Mouse (Mus musculus): ENCODE results near the gene Zbtb32. TPM values are rescaled to one million over a fixed set of nuclear protein-coding genes. Genes with fewer than 3 reads are reported as not detected.

Zbtb32 gene
- polyA plus RNA-seq, 1 experiment from 2014 or later: 0.36 TPM

DNA sequence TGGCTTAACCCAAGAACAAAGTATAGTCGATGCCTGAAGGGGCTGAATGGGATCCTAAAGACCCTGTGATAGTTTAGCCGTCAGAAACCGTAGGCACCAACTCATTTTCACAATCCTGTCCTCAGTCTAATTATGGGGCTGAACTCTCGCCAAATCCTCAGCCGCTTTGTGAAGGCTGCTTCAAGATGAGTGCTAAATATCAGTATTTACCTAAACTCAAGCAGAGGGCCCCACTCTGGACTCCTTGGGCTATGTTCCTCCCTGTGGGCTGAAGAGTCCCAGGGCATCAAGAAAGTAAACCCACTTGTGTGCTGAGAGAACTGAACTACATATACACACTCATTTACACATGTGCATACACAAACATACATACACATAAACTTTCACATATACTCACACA lies 1.9 kb downstream of the Zbtb32 start:
- Histone ChIP-seq H3K4me2 (no peak overlapping the region), H3K9me3 (no peaks in the 10 kb centered on the region), H3K4me1 (peaks cover 13% of the 10 kb centered on the region), H3K9ac (no peak overlapping the region), H3K27me3 (replicated peaks) (no peaks in the 10 kb centered on the region), H3K4me3 (no peak overlapping the region), H3K27ac (no peak overlapping the region), H3K36me3 (replicated peaks) (no peaks in the 10 kb centered on the region)
- WGBS: 76% methylated on average over 5 of the region's 5 CpGs
- ATAC-seq (replicated peaks): no peak

DNA sequence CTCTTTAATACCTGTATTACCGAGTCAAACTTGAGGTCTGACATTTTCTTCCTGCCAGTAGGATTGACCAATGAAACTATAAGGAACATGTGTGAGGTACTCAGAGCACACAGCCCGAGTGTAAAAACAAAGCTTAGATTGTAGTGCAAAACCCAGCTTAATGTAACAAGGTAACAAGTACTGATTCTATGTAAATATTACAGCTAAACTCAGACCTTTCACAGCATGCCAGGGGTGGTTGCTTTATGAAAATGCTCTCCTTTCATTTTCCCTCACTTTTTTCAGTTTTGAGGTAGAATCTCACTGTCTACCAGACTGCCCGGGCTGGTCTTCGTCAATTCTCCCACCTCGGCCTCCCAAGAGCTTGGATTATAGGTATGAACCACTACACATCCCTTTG lies 2.6 kb downstream of the Zbtb32 start:
- 81% methylated on average over 5 of the region's 5 CpGs for WGBS
- no peak overlapping the region for H3K9ac ChIP-seq
- no peaks in the 10 kb centered on the region for H3K27me3 ChIP-seq (replicated peaks)

DNA sequence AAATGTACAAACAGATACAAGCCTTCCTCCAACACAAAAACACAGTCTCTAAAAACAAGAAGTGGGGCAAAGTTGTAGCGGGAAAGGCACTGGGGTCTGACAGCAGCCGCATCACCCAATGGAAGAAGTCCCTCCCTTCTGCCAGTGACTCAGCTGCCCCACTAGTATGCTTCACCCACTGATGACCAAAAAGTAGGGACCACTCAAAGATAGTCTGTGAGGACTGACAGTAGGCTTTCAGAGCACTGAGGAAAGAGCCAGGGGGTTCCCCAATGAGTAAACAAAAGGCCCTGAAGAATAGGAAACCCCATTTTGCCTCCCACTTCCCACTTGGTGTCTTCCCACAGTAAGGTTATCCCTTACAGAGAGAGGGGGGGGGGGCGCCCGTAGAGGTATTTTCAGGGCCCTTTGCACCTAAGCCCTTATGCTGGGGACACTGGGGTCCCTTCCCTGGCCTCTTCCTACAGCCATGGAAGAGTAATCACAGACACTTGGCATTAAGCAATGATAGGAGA lies 4.1 kb downstream of the Zbtb32 start:
- WGBS: 64% methylated on average over 4 of the region's 4 CpGs
- Histone ChIP-seq H3K36me3 (replicated peaks) (no peaks in the 10 kb centered on the region), H3K4me1 (peaks cover 5% of the 10 kb centered on the region), H3K4me2 (no peak overlapping the region), H3K9ac (no peak overlapping the region), H3K27ac (no peak overlapping the region), H3K9me3 (no peaks in the 10 kb centered on the region), H3K4me3 (no peak overlapping the region), H3K27me3 (replicated peaks) (no peaks in the 10 kb centered on the region)
- no peak for ATAC-seq (replicated peaks)

More for the DNA sequence above, 2.6 kb downstream of the Zbtb32 start:
- Histone ChIP-seq H3K36me3 (replicated peaks) (no peaks in the 10 kb centered on the region), H3K4me2 (no peak overlapping the region), H3K4me3 (no peak overlapping the region), H3K27ac (no peak overlapping the region), H3K4me1 (peaks cover 13% of the 10 kb centered on the region), H3K9me3 (no peaks in the 10 kb centered on the region)
- ATAC-seq (replicated peaks): no peak

DNA sequence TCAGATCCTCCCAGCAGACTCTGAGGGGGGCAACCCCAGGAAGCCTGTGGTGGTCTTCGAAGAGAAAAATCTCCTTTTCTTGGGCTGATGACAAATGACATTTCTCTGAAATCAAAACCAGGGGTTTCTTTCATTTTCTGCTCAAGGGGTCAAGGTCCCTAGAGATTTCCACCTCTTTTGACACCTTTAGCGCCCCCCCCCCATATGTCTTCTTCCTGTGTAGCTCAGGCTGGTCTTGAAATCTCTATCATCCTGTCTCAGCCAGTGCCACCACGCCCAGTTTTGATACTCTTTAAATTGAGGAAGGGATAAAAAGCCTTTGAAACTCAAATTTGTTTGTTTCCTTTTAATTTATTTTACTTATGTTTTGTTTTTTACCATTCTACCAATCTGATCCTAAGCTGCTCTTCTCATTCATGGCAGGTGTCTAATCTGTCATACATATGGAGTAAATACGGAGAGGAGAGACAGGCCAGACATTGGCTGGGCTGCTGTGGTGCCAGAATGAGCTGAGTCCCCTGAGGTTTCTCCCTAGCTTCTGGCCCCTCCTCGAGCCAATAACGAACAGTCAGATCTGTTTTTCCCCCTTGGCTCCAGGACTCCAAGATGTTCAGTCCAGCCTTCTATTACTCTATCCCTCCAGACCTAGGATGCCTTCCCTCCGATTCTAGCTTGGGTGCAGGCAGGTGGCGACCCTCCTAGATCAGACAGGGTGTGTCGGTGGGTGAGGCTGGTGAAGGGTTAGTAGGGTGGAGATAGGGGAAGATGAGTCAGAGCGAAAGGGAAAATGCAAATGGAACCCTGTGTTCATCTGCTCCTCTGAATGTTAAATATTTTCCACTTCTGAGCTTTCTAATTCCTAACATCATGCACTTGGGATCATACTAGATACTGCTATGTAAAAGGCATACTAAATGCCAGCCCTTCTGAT lies 4.9 kb downstream of the Zbtb32 start:
- 64% methylated on average over 10 of the region's 10 CpGs for WGBS
- Histone ChIP-seq H3K4me1 (peaks cover 6% of the 10 kb centered on the region), H3K36me3 (replicated peaks) (no peaks in the 10 kb centered on the region), H3K27ac (no peak overlapping the region), H3K9ac (no peak overlapping the region), H3K4me3 (no peak overlapping the region), H3K27me3 (replicated peaks) (no peaks in the 10 kb centered on the region), H3K9me3 (no peaks in the 10 kb centered on the region), H3K4me2 (no peak overlapping the region)
- ATAC-seq (replicated peaks): no peak

DNA sequence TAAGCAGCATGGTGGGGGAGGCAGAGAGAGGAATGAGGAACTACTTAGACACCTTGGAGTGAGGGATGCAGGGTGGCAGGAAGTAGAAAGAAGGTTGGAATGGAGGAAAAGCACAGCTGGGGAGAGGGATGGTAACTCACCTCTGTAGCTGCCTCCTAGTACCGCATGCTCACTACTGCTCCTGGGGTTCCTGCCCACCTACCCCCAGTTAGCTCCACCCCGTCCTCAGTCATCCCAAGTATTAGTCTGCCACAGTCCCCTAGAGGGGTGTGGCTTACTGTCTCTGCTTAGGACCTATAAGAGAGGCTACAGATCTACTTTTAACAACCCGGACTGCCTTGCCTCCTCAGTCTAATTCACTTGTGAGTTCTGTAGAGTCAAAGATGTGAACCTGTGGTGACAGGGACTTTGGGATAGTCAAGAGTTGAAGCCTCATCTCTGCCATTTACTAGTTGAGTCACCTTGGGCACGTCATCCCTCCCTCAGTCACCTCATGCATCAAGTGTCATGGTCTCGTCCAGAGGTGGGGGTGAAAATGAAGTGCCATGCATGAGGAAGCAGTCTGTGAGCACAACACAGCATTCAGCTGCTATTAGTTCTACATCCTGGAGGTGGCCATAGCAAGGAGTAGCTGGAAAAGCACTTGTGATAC lies 5.8 kb downstream of the Zbtb32 start:
- H3K27me3 ChIP-seq (replicated peaks): no peaks in the 10 kb centered on the region
- no peaks in the 10 kb centered on the region for H3K36me3 ChIP-seq (replicated peaks)
- no peak for ATAC-seq (replicated peaks)
- no peak overlapping the region for H3K4me3 ChIP-seq
- no peaks in the 10 kb centered on the region for H3K9me3 ChIP-seq
- H3K27ac ChIP-seq: no peak overlapping the region
- H3K4me2 ChIP-seq: no peak overlapping the region
- peaks cover 6% of the 10 kb centered on the region for H3K4me1 ChIP-seq
- H3K9ac ChIP-seq: no peak overlapping the region
- 58% methylated on average over 5 of the region's 5 CpGs for whole genome bisulfite sequencing

DNA sequence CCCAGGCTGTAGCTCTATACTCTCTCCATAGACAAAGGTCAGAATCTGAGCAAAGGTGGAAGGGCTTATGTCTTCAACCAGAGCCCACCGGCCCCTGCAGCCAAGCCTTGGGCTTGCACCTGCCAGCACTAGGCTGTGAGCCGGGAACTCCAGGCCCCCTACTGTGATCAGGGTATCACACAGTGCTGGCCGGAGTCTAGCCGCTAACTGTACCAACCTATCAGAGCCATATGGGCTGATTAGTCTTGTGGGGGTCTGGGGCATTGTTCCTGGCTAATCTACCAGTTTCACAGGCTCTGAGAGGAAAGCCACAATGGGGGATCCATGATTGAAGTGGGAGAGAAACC lies 7.1 kb downstream of the Zbtb32 start:
- Histone ChIP-seq H3K4me1 (peaks cover 18% of the 10 kb centered on the region), H3K9ac (no peak overlapping the region), H3K36me3 (replicated peaks) (no peaks in the 10 kb centered on the region), H3K9me3 (no peaks in the 10 kb centered on the region), H3K27ac (no peak overlapping the region), H3K4me3 (no peak overlapping the region), H3K4me2 (no peak overlapping the region), H3K27me3 (replicated peaks) (no peaks in the 10 kb centered on the region)
- ATAC-seq (replicated peaks): no peak
- 32% methylated on average over 4 of the region's 4 CpGs for WGBS

DNA sequence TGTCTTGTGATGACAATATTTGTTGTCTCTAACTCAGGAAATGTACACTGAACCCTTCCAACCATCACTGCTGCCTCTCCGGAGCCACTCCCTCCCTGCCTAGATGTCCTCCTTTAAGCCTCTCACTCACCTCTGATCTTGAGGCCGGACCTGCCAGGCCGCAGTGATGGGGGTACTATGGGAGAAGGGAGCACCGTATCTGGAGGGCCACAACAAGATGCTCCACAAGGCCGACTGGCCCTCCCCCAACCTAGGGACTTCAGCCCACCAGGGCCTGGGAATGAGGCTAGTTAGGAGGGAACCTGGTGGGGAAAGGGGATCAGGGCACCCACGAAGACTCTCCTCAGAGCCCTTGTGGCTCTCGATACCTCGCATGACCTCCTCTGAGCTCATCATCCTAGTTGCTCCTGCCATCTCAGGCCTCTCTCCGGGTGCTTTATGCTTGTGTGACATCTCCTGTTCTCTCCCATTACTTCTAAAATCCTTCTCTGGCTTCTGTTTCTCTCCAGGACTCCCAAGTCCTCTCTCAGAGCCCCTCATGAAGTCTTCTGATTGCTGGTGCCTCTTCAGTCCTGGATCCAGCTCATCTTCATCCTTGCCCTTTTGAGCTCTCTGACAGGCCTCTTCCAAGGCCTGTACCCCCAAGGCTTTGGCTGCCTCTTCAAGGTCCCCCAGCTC lies 7.6 kb downstream of the Zbtb32 start:
- Histone ChIP-seq H3K36me3 (replicated peaks) (no peaks in the 10 kb centered on the region), H3K27ac (no peak overlapping the region), H3K9ac (no peak overlapping the region), H3K27me3 (replicated peaks) (no peaks in the 10 kb centered on the region), H3K4me2 (no peak overlapping the region), H3K9me3 (no peaks in the 10 kb centered on the region), H3K4me3 (no peak overlapping the region), H3K4me1 (peaks cover 21% of the 10 kb centered on the region)
- ATAC-seq (replicated peaks): no peak
- WGBS: 82% methylated on average over 9 of the region's 9 CpGs

DNA sequence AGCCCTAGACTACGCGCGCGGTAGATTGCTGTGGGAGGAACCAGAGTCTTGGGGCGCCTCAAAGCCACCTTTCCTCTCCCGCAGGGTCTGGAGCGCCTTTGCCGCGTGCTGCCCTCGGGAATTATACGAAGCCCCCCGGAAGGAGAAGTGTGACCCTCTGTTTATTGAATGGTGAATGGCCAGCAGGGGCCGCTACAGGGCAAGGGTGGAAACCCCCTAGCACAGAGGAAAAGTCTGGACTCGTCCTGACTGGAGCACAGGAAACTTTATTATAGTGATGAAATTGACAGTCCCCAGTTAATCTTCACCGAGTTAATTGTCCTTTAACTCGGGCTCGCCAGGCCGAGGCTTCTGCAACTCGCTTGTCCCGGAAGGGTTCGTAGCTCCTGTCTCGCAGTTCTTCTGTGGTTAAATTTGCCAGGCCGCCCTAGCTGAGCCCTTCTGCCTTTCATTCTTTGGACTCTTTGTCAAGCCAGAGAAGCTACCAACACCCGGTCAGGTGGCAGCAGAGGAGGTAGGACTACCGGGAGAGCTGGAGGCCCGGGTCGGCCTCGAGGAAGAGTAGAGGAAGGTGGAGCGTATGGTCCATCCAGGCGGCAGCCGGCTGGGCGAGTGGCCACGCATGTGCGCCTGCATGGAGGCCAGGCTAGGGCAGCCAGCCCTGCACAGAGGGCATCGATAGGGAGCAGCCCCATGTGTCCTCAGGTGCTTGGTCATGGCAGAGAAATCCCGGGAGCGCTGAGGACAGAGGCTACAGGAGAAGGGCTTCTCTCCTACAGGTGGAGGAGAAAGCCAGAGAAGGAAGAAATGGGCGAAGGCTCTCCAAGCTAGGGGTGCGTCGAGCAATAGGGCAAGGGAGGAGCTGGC lies 9.0 kb downstream of the Zbtb32 start:
- ATAC-seq (replicated peaks): peak; percentile 66

DNA sequence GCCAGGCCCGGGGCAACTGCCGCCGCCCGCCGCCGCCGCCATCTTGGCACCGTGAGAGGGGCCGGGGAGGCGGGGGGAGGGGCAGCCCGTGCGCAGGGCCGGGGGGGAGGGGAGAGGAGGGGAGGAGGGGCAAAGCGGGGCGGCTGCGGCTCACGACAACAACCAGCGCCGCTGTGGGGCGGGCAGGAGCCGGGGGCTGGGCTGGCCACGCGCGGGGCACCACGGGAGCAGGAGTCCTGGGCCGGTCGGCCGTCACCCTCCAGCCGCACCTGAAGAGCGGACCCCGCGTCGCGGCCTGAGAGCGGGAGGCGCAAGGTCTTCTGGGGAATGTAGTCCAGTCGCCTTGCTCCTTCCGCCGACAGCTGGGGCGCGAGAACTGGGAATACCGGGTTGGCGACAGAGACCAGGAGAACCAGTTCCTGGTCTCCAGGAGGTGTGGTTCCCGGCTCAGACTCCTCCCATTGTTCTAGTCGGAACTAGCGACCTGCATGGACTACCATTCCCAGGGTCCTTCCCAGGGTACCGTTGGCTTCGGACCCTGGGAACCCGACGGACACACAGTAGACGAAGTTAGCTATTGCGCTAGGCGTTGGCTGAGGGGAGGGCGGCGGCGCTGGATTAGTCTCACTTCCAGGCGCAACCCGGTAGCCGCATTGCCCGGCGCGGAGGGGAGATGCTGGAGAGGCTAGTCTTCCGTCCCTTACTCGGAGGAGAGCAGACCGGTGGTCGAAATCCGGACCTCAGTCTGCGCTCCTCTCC lies 9.9 kb downstream of the Zbtb32 start, which contains the start of gene Kmt2b:
TSS of gene Kmt2b (minus strand) at position 51 of the 759 bp plus-strand sequence.
- peak within 1 kb of the TSS; percentile 86 for H3K4me2 ChIP-seq
- H3K27me3 ChIP-seq (replicated peaks): no peaks in the 10 kb centered on the region
- peak within 1 kb of the TSS; percentile 83 for H3K9ac ChIP-seq
- peak within 1 kb of the TSS; percentile 90 for H3K27ac ChIP-seq
- peak; percentile 96 for ATAC-seq (replicated peaks)
- peaks cover 18% of the 10 kb centered on the region; the same call in 1 of the 2 replicates for H3K36me3 ChIP-seq (replicated peaks)
- peak within 1 kb of the TSS; percentile 57 for H3K4me3 ChIP-seq
- under 1% methylated on average over 52 of the region's 68 CpGs for WGBS
- peaks cover 21% of the 10 kb centered on the region for H3K4me1 ChIP-seq
- H3K9me3 ChIP-seq: no peaks in the 10 kb centered on the region

More for the DNA sequence above, 9.0 kb downstream of the Zbtb32 start:
- H3K9me3 ChIP-seq: no peaks in the 10 kb centered on the region
- peak overlapping the region; percentile 83 for H3K9ac ChIP-seq
- H3K36me3 ChIP-seq (replicated peaks): peaks cover 11% of the 10 kb centered on the region; the same call in 1 of the 2 replicates
- peak overlapping the region; percentile 90 for H3K27ac ChIP-seq
- H3K4me2 ChIP-seq: peak overlapping the region; percentile 78
- 32% methylated on average over 40 of the region's 40 CpGs for WGBS
- H3K4me3 ChIP-seq: peak overlapping the region; percentile 57
- H3K4me1 ChIP-seq: peaks cover 21% of the 10 kb centered on the region
- H3K27me3 ChIP-seq (replicated peaks): no peaks in the 10 kb centered on the region

DNA sequence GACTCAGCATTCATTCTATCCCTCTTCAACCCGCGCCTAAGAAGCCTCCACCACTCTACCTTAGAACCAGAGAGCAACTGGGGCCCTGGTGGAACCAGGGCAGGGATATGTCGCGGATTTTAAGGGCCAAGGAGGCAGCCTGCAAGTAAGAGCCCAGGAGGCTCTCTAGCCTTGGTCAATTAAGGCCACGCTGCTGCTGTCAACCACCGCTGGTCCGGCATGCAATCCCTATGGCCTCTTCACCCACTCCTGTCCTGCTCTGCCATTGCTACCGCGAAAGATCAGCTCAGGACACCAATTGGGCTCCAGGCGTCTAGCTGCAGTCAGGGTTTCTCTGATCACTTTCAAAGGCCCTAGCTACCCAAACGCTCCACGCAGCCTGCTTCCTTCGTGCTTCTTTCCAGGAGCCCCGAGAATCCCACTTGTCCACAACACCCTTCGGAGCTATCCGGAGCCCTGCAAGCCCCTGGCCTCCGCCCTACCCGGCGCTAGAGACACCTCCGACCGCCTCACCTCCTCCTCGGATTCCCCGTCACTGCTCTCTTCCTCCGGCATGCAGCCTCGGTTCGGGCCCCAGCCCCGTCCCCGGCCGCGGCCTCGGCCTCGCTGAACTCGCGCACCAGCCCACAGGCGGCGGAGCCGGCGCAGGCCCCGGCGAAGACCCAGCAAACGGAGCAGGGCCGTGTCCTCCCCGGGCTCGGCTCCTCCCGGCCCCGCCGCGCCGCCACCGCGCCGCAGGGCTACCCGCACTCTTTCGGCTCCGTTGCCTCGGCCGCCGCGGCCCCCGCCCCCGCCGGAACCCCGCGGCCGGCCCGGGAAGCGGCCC lies 10.7 kb downstream of the Zbtb32 start:
- peak overlapping the region; percentile 86 for H3K4me2 ChIP-seq
- WGBS: under 1% methylated on average over 62 of the region's 67 CpGs
- H3K27ac ChIP-seq: peak overlapping the region; percentile 90
- peak; percentile 62 for ATAC-seq (replicated peaks)
- H3K4me1 ChIP-seq: peaks cover 21% of the 10 kb centered on the region
- peaks cover 25% of the 10 kb centered on the region; the same call in 1 of the 2 replicates for H3K36me3 ChIP-seq (replicated peaks)
- H3K9me3 ChIP-seq: no peaks in the 10 kb centered on the region
- H3K4me3 ChIP-seq: peak overlapping the region; percentile 57
- no peaks in the 10 kb centered on the region for H3K27me3 ChIP-seq (replicated peaks)
- peak overlapping the region; percentile 83 for H3K9ac ChIP-seq

Data from midbrain, embryonic 15.5 days (tissue).